Mouse (Mus musculus): Measurements from ENCODE around the gene Epdr1. TPM values are rescaled to one million over a fixed set of nuclear protein-coding genes. Genes with fewer than 3 reads are reported as not detected.

Epdr1 gene
- total and polyA plus RNA-seq, 3 experiments: 0.81 TPM; not detected in 2

GRCm38 (mm10) chr13:19612963-19613362 is 6.8 kb downstream of the Epdr1 start:
- no peak overlapping the region for H3K27ac ChIP-seq (ENCODE audit: insufficient read depth, low read depth)
- TF ChIP-seq MXI1 (IDR thresholded peaks at IDR 0.05; ENCODE audit: low read depth, low read length) (no peak), MYC (IDR thresholded peaks at IDR 0.05; ENCODE audit: low read depth, low read length) (no peak), SMC3 (IDR thresholded peaks at IDR 0.05; ENCODE audit: low read depth, low read length) (no peak), PAX5 (IDR thresholded peaks at IDR 0.05; ENCODE audit: low read length) (no peak), RAD21 (IDR thresholded peaks at IDR 0.05; ENCODE audit: low read depth, low read length) (no peak), USF1 (IDR thresholded peaks at IDR 0.05; ENCODE audit: low read depth, low read length) (no peak), GABPA (IDR thresholded peaks at IDR 0.05; ENCODE audit: insufficient replicate concordance, low read depth, low read length) (no peak), POLR2AphosphoS2 (IDR thresholded peaks at IDR 0.05; ENCODE audit: low read depth, low read length) (no peak), NELFE (IDR thresholded peaks at IDR 0.05; ENCODE audit: low read depth, low read length) (no peak), E2F4 (IDR thresholded peaks at IDR 0.05; ENCODE audit: insufficient replicate concordance, low read depth, low read length) (no peak), KAT2A (IDR thresholded peaks at IDR 0.05; ENCODE audit: insufficient replicate concordance, low read length) (no peak), SIN3A (IDR thresholded peaks at IDR 0.05; ENCODE audit: low read length) (no peak), ZMIZ1 (IDR thresholded peaks at IDR 0.05; ENCODE audit: low read depth, low read length) (no peak), TCF12 (IDR thresholded peaks at IDR 0.05; ENCODE audit: low read depth, low read length) (no peak), BHLHE40 (IDR thresholded peaks at IDR 0.05; ENCODE audit: low read depth, low read length) (no peak), UBTF (IDR thresholded peaks at IDR 0.05; ENCODE audit: low read depth, low read length) (no peak), JUND (conservative IDR thresholded peaks at IDR 0.05; ENCODE audit: low read depth, low read length) (no peak), HCFC1 (IDR thresholded peaks at IDR 0.05; ENCODE audit: low read depth, low read length) (no peak)
- no peak overlapping the region for H3K4me2 ChIP-seq (ENCODE audit: insufficient read depth, low read depth, poor library complexity, severe bottlenecking)
- H3K9me3 ChIP-seq (replicated peaks; ENCODE audit: low read length): no peaks in the 10 kb centered on the region
- no peaks in the 10 kb centered on the region for H3K27me3 ChIP-seq (replicated peaks)
- no peaks in the 10 kb centered on the region for H3K36me3 ChIP-seq (replicated peaks in 1 of 2; ENCODE audit: control insufficient read depth in 1 of 2, insufficient read depth in 1 of 2, low read length in 1 of 2)
- no peaks in the 10 kb centered on the region for H3K79me2 ChIP-seq (replicated peaks; ENCODE audit: control insufficient read depth, extremely low read depth, insufficient read depth, poor library complexity, severe bottlenecking)
- dilution Hi-C loops (cut with MboI; ENCODE audit: extremely low pct_ligation_motif_present, extremely low pct_unique_long_range_greater_than_20kb, low sequenced_read_pairs) (no loop called here), in situ Hi-C loops (cut with MboI; ENCODE audit: low pct_ligation_motif_present, low pct_unique_long_range_greater_than_20kb, low sequenced_read_pairs) (no loop called here)
- no peak for DNase-seq (ENCODE audit: extremely low read depth)
- no peak overlapping the region for H3K4me3 ChIP-seq (replicated peaks in 1 of 3; ENCODE audit: low read depth in 2 of 3, low read length in 2 of 3, poor library complexity in 1 of 3)
- no peak overlapping the region for H3K9ac ChIP-seq (ENCODE audit: insufficient read depth, low read depth)
- no peaks in the 10 kb centered on the region for H3K4me1 ChIP-seq (ENCODE audit: control insufficient read depth in 1 of 2, insufficient read depth in 2 of 2)

- in situ Hi-C loops (cut with MboI; ENCODE audit: low pct_ligation_motif_present, low pct_unique_long_range_greater_than_20kb, low sequenced_read_pairs) (no loop called here), dilution Hi-C loops (cut with MboI; ENCODE audit: extremely low pct_ligation_motif_present, extremely low pct_unique_long_range_greater_than_20kb, low sequenced_read_pairs) (no loop called here)
- no peak overlapping the region for H3K27ac ChIP-seq (ENCODE audit: insufficient read depth, low read depth)
- no peaks in the 10 kb centered on the region for H3K9me3 ChIP-seq (replicated peaks; ENCODE audit: low read length)
- no peak for DNase-seq (ENCODE audit: extremely low read depth)
- no peak overlapping the region for H3K9ac ChIP-seq (ENCODE audit: insufficient read depth, low read depth)
- TF ChIP-seq POLR2A (IDR thresholded peaks at IDR 0.05; ENCODE audit: low read depth, low read length): no peak
- TF ChIP-seq JUND (conservative IDR thresholded peaks at IDR 0.05; ENCODE audit: low read depth, low read length): no peak
- TF ChIP-seq SMC3 (IDR thresholded peaks at IDR 0.05; ENCODE audit: low read depth, low read length): no peak
- TF ChIP-seq SIN3A (IDR thresholded peaks at IDR 0.05; ENCODE audit: low read length): no peak
- no peak for TF ChIP-seq RAD21 (IDR thresholded peaks at IDR 0.05; ENCODE audit: low read depth, low read length)
- no peak for TF ChIP-seq IRF4 (IDR thresholded peaks at IDR 0.05; ENCODE audit: low read depth, low read length)
- TF ChIP-seq ZKSCAN1 (IDR thresholded peaks at IDR 0.05; ENCODE audit: borderline replicate concordance, low read depth, low read length): no peak
- no peak for TF ChIP-seq CHD2 (IDR thresholded peaks at IDR 0.05; ENCODE audit: low read length)
- TF ChIP-seq ELF1 (IDR thresholded peaks at IDR 0.05; ENCODE audit: low read depth, low read length): no peak
- no peak for TF ChIP-seq KAT2A (IDR thresholded peaks at IDR 0.05; ENCODE audit: insufficient replicate concordance, low read length)
- TF ChIP-seq MAX (IDR thresholded peaks at IDR 0.05; ENCODE audit: low read length): no peak
- no peak for TF ChIP-seq USF1 (IDR thresholded peaks at IDR 0.05; ENCODE audit: low read depth, low read length)
- no peak for TF ChIP-seq GABPA (IDR thresholded peaks at IDR 0.05; ENCODE audit: insufficient replicate concordance, low read depth, low read length)
- TF ChIP-seq EP300 (IDR thresholded peaks at IDR 0.05; ENCODE audit: low read length): no peak
- TF ChIP-seq ZMIZ1 (IDR thresholded peaks at IDR 0.05; ENCODE audit: low read depth, low read length): no peak
- TF ChIP-seq NRF1 (IDR thresholded peaks at IDR 0.05; ENCODE audit: low read depth, low read length): no peak
- TF ChIP-seq NELFE (IDR thresholded peaks at IDR 0.05; ENCODE audit: low read depth, low read length): no peak
- TF ChIP-seq HCFC1 (IDR thresholded peaks at IDR 0.05; ENCODE audit: low read depth, low read length): no peak
- no peak for TF ChIP-seq UBTF (IDR thresholded peaks at IDR 0.05; ENCODE audit: low read depth, low read length)
- H3K4me3 ChIP-seq (replicated peaks in 1 of 3; ENCODE audit: low read depth in 2 of 3, low read length in 2 of 3, poor library complexity in 1 of 3): no peak overlapping the region
- no peak overlapping the region for H3K4me2 ChIP-seq (ENCODE audit: insufficient read depth, low read depth, poor library complexity, severe bottlenecking)
- H3K36me3 ChIP-seq (replicated peaks in 1 of 2; ENCODE audit: control insufficient read depth in 1 of 2, insufficient read depth in 1 of 2, low read length in 1 of 2): no peaks in the 10 kb centered on the region
- H3K4me1 ChIP-seq (ENCODE audit: control insufficient read depth in 1 of 2, insufficient read depth in 2 of 2): no peaks in the 10 kb centered on the region
- H3K79me2 ChIP-seq (replicated peaks; ENCODE audit: control insufficient read depth, extremely low read depth, insufficient read depth, poor library complexity, severe bottlenecking): no peaks in the 10 kb centered on the region
- H3K27me3 ChIP-seq (replicated peaks): no peaks in the 10 kb centered on the region
Measured at GRCm38 (mm10) chr13:19612348-19612747, 7.4 kb downstream of the Epdr1 start.
